Mouse (Mus musculus): ENCODE measurements around the gene Nsf. TPM values are rescaled to one million over a fixed set of nuclear protein-coding genes. Genes with fewer than 3 reads are reported as not detected.
A peak's percentile ranks its signal among the peaks of the same experiment; 100 is the strongest.
"Not testable (repeated sequence)": the region's sequence is repeated elsewhere in the genome, so short reads cannot be mapped to it uniquely, and the experiment has no call there.

Nsf gene
- 10 to 100 TPM; 36.0 to 37.8 TPM for total RNA-seq (2021)
- long read RNA-seq, experiment 1, transcript Nsf-202 (21 exons, 3,766 nt) = major isoform, 19 of 22 reads
- long read RNA-seq, experiment 1, partial matches to known transcripts = 2 of 22 reads
- long read RNA-seq, experiment 1, other reads (novel, unspliced or antisense) = 1 of 22 reads
- long read RNA-seq, experiment 2, transcript Nsf-202 (21 exons, 3,766 nt) = major isoform, 30 of 31 reads
- long read RNA-seq, experiment 2, partial matches to known transcripts = 0 of 31 reads
- long read RNA-seq, experiment 2, other reads (novel, unspliced or antisense) = 1 of 31 reads

GRCm38 (mm10) chr11:103953896-103954292 is at the start of gene Nsf:
Nsf (minus strand) TSS chr11:103954056.
- peak; percentile 88 to 92 for DNase-seq
- intact Hi-C loops (cut with DNase I) = no loop called here

- intact Hi-C loops (cut with DNase I) = no loop called here
- DNase-seq = no peak
Observed at GRCm38 (mm10) chr11:104003397-104003796, 49.5 kb upstream of the Nsf start.

GRCm38 (mm10) chr11:104002191-104002590 is 48.3 kb upstream of the Nsf start:
- intact Hi-C loops (cut with DNase I) = no loop called here
- DNase-seq = no peak

- intact Hi-C loops (cut with DNase I) = no loop called here
- DNase-seq = no peak
Observed at GRCm38 (mm10) chr11:104001395-104001955, 47.6 kb upstream of the Nsf start.

GRCm38 (mm10) chr11:104000667-104001394 is 47.0 kb upstream of the Nsf start:
- intact Hi-C loops (cut with DNase I) = no loop called here
- DNase-seq = peak; percentile 16 to 17

- no peak for DNase-seq
- intact Hi-C loops (cut with DNase I) = no loop called here
Observed at GRCm38 (mm10) chr11:103998737-103999136, 44.9 kb upstream of the Nsf start.

- intact Hi-C loops (cut with DNase I) = no loop called here
- DNase-seq = peak; percentile 48 to 69
Observed at GRCm38 (mm10) chr11:103997385-103997784, 43.5 kb upstream of the Nsf start.

GRCm38 (mm10) chr11:103992638-103993037 is 38.8 kb upstream of the Nsf start:
- intact Hi-C loops (cut with DNase I) = no loop called here
- no peak for DNase-seq

GRCm38 (mm10) chr11:103990049-103990557 is 36.2 kb upstream of the Nsf start:
- intact Hi-C loops (cut with DNase I) = not testable (repeated sequence)
- DNase-seq = peak; percentile 13 to 38

- peak; percentile 79 to 85 for DNase-seq
- intact Hi-C loops (cut with DNase I) = loop anchor here (1.0 kb wide), 1 partner anchor 184 kb away; no protein-coding TSS in a partner anchor
Observed at GRCm38 (mm10) chr11:103987423-103987822, 33.6 kb upstream of the Nsf start.

GRCm38 (mm10) chr11:103984067-103984466 is 30.2 kb upstream of the Nsf start:
- intact Hi-C loops (cut with DNase I) = no loop called here
- DNase-seq = no peak

- intact Hi-C loops (cut with DNase I) = no loop called here
- DNase-seq = no peak
Observed at GRCm38 (mm10) chr11:103981826-103982225, 28.0 kb upstream of the Nsf start.

GRCm38 (mm10) chr11:103979381-103979780 is 25.5 kb upstream of the Nsf start:
- no peak for DNase-seq
- intact Hi-C loops (cut with DNase I) = no loop called here

- no peak for DNase-seq
- intact Hi-C loops (cut with DNase I) = no loop called here
Observed at GRCm38 (mm10) chr11:103970876-103971275, 17.0 kb upstream of the Nsf start.

GRCm38 (mm10) chr11:103969278-103969677 is 15.4 kb upstream of the Nsf start:
- no peak for DNase-seq
- intact Hi-C loops (cut with DNase I) = no loop called here

- DNase-seq = peak; percentile 31 to 41
- intact Hi-C loops (cut with DNase I) = no loop called here
Observed at GRCm38 (mm10) chr11:103967106-103967735, 13.4 kb upstream of the Nsf start.

GRCm38 (mm10) chr11:103956866-103957265 is 3.0 kb upstream of the Nsf start:
- intact Hi-C loops (cut with DNase I) = no loop called here
- DNase-seq = no peak

- no peak for DNase-seq
Observed at GRCm38 (mm10) chr11:103953032-103953895, 592 bp downstream of the Nsf start.

GRCm38 (mm10) chr11:103952635-103953031 is 1.2 kb downstream of the Nsf start:
- intact Hi-C loops (cut with DNase I) = no loop called here

More at GRCm38 (mm10) chr11:103953032-103953895, 592 bp downstream of the Nsf start:
- intact Hi-C loops (cut with DNase I) = no loop called here

GRCm38 (mm10) chr11:103951106-103951505 is 2.8 kb downstream of the Nsf start:
- intact Hi-C loops (cut with DNase I) = no loop called here
- no peak for DNase-seq

More at GRCm38 (mm10) chr11:103952635-103953031, 1.2 kb downstream of the Nsf start:
- no peak for DNase-seq

Data from heart, postnatal 14 days (tissue).